21 mouse cellular contexts compared by ENCODE assay signal in the genomic region with DNA sequence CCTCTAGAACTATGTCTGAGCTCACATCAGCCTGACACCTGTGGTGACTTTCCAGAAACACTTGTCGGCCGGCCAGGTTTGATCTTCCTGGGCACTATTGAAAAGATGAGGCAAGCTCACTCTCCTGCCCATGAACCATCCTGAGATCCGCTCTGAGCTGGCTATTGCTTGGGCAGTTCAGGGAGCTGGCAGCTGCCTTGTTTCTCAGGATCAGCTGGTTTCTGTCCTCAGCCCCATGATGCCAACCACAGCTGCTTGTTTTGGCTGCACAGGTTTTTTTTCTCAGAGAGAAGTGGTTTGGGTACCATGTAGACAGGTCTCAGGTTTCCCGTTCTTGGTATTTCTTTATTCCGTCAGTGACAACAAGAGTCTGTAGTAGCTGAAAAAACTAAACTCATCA. TPM values are rescaled to one million over a fixed set of nuclear protein-coding genes. Genes with fewer than 3 reads are reported as not detected.
DNase-seq lines count a peak whose midpoint lies in the region; TF ChIP-seq lines count a peak whose summit lies in the region.
"Had no signal": no experiment of that assay in that cellular context is flagged by ENCODE, and none has a peak within 500 bp of the region (broad histone marks: within the 10 kb centered on the region; RNA-seq: fewer than 3 reads in every experiment).

No protein-coding gene starts in this region.

- no peaks in the 10 kb centered on the region for H3K36me3 ChIP-seq in heart, embryonic 10.5 days
- no peaks in the 10 kb centered on the region for H3K36me3 ChIP-seq in heart, adult 2 months (ENCODE audit: control insufficient read depth, insufficient read depth, low read length)
- H3K36me3 ChIP-seq in myocyte (ENCODE audit: control insufficient read depth, insufficient read depth), result no peaks in the 10 kb centered on the region
- H3K36me3 ChIP-seq: G1E had no signal

- no peak for TF ChIP-seq POLR2A in heart, adult 2 months (IDR thresholded peaks at IDR 0.05; ENCODE audit: insufficient read depth, low read depth, low read length)
- TF ChIP-seq POLR2A in myocyte (IDR thresholded peaks at IDR 0.05; ENCODE audit: insufficient read length, low read depth), result no peak

- no peaks in the 10 kb centered on the region for H3K27me3 ChIP-seq in heart, embryonic 10.5 days (ENCODE audit: insufficient read depth, poor library complexity, severe bottlenecking)
- no peaks in the 10 kb centered on the region for H3K27me3 ChIP-seq in heart, adult 2 months (ENCODE audit: control insufficient read depth, insufficient read depth, low read length)
- peaks cover 4% of the 10 kb centered on the region for H3K27me3 ChIP-seq in myocyte (ENCODE audit: control insufficient read depth, insufficient read depth, insufficient read length)
- H3K27me3 ChIP-seq: CH12.LX, Patski had no signal

- no peaks in the 10 kb centered on the region for H3K79me2 ChIP-seq in heart, adult 2 months (replicated peaks; ENCODE audit: control insufficient read depth, insufficient read depth, low read length)
- no peaks in the 10 kb centered on the region for H3K79me2 ChIP-seq in myocyte (ENCODE audit: control insufficient read depth, insufficient read depth)

- H3ac ChIP-seq in myocyte (ENCODE audit: control insufficient read depth, insufficient read length), result no peak overlapping the region

- H3K4me2 ChIP-seq in myocyte (ENCODE audit: low read depth), result no peak overlapping the region

- no peak overlapping the region for H3K27ac ChIP-seq in heart, embryonic 10.5 days
- H3K27ac ChIP-seq in heart, adult 2 months, result no peak overlapping the region

- H3K4me3 ChIP-seq in heart, embryonic 10.5 days, result no peak overlapping the region
- H3K4me3 ChIP-seq in heart, adult 2 months, result no peak overlapping the region
- H3K4me3 ChIP-seq in myocyte, result no peak overlapping the region

- H3K4me1 ChIP-seq in heart, embryonic 10.5 days, result peaks cover 3% of the 10 kb centered on the region; the same call in 1 of the 2 replicates
- no peaks in the 10 kb centered on the region for H3K4me1 ChIP-seq in heart, adult 2 months (ENCODE audit: control insufficient read depth, insufficient read depth, low read length)

- TF ChIP-seq CTCF in heart, adult 2 months (IDR thresholded peaks at IDR 0.05), result no peak

- no peak for TF ChIP-seq EP300 in heart, adult 2 months (IDR thresholded peaks at IDR 0.05; ENCODE audit: insufficient read depth, low read depth, low read length)

- no peak overlapping the region for H3K9ac ChIP-seq in heart, adult 2 months (ENCODE audit: low read depth, low read length)

- intact Hi-C loops in heart, adult 2 months (cut with DNase I), result no loop called here

- peak; percentile 10 for DNase-seq in cerebellum, postnatal 10 days
- DNase-seq in cerebellum, adult 9-11 months, result no peak
- DNase-seq in heart, embryonic 10.5 days (ENCODE audit: low spot score), result peak; percentile 52
- DNase-seq in heart, adult 2 months, result no peak
- no peak for DNase-seq in B cell, adult 2 months
- DNase-seq: adrenal gland, adult 2 months; adrenal gland, adult 8-10 months; adrenal gland, postnatal 10 days; adrenal gland, postnatal 14 days; adrenal gland, postnatal 25 days; adrenal gland, postnatal 36 days; cerebellum, adult 11 months; cerebellum, adult 11-12 months; cerebellum, adult 18-20 months; cerebellum, adult 2 months had no signal

- WGBS in heart, embryonic 10.5 days, result 76% methylated on average over 5 of the region's 5 CpGs
- WGBS in heart, adult 2 months, result 81% methylated on average over 5 of the region's 5 CpGs

- H3K9me3 ChIP-seq in heart, embryonic 10.5 days, result no peaks in the 10 kb centered on the region
- H3K9me3 ChIP-seq: G1E had no signal

TF ChIP-seq in myocyte, 11 proteins besides CTCF, POLR2A, EP300 and RAD21:
- TF ChIP-seq MYOG (IDR thresholded peaks at IDR 0.05; ENCODE audit: control insufficient read depth in 1 of 3, insufficient read depth in 1 of 3, insufficient read length in 2 of 3, low read depth in 2 of 3) (peak in 2 of 3 experiments; percentile 31 to 69), REST (IDR thresholded peaks at IDR 0.05; ENCODE audit: insufficient read depth, insufficient read length) (no peak), SRF (IDR thresholded peaks at IDR 0.05; ENCODE audit: control insufficient read depth, insufficient read length, low read depth) (no peak), TCF3 (IDR thresholded peaks at IDR 0.05; ENCODE audit: insufficient read length, low read depth) (no peak), USF1 (IDR thresholded peaks at IDR 0.05; ENCODE audit: low read depth) (no peak), POLR2AphosphoS2 (IDR thresholded peaks at IDR 0.05; ENCODE audit: insufficient read length, low read depth) (no peak), CEBPB (IDR thresholded peaks at IDR 0.05; ENCODE audit: insufficient read depth, poor library complexity, severe bottlenecking) (no peak), MAX (IDR thresholded peaks at IDR 0.05; ENCODE audit: low read depth) (no peak), MYOD1 (IDR thresholded peaks at IDR 0.05; ENCODE audit: control insufficient read depth in 1 of 3, insufficient read length in 2 of 3, low read depth in 2 of 3) (peak in 2 of 3 experiments; percentile 60 to 66), TCF12 (IDR thresholded peaks at IDR 0.05; ENCODE audit: insufficient read depth, poor library complexity, severe bottlenecking) (no peak), E2F4 (IDR thresholded peaks at IDR 0.05; ENCODE audit: insufficient read depth) (no peak)

RNA-seq across cellular contexts. Expression of a gene that starts 19.9 kb away (rescaled TPM):
- 3.7 and 4.1 TPM in 2 replicates for polyA plus RNA-seq in heart, embryonic 10.5 days (2016; fragmentation: Nextera tagmentation; extraction: Ambion mirVana)
- 1 to 10 TPM; 1.0 to 1.1 TPM for total RNA-seq in heart, adult 2 months (2021)
- 4.0 and 4.3 TPM in 2 replicates for polyA plus RNA-seq in heart, adult 2 months (2012; rRNA removed)
- polyA plus RNA-seq in myocyte (2012; fragmentation: generic; extraction: Trizol), result 2.9 TPM
- total RNA-seq: CH12.LX, MEL had no signal
- polyA plus RNA-seq: activated CD4-positive, CD25-positive, alpha-beta regulatory T cell, adult 4 months; G1E had no signal

RNA-seq across cellular contexts. Expression of a gene that starts 44.9 kb away (rescaled TPM):
- 0.08 TPM in 1 of 2 replicates, not detected in the other for polyA plus RNA-seq in heart, embryonic 10.5 days (2016; fragmentation: Nextera tagmentation; extraction: Ambion mirVana)
- 1 to 10 TPM in 1 of 2 experiments, under 1 TPM in 1; 0.70 to 1.1 TPM for total RNA-seq in heart, adult 2 months (2021)
- 0.76 and 2.3 TPM in 2 replicates for polyA plus RNA-seq in heart, adult 2 months (2012; rRNA removed)
- polyA plus RNA-seq in myocyte (2012; fragmentation: generic; extraction: Trizol), result 1.4 TPM
- total RNA-seq: adrenal gland, postnatal 36 days; MEL had no signal
- polyA plus RNA-seq: G1E, Patski had no signal

Comparison
In these comparisons a context has a peak if more than half of its experiments do, and no peak if none do; other contexts are left out.
1. DNase-seq: peak in cerebellum, postnatal 10 days (2 of 2) and heart, embryonic 10.5 days (single experiment); none in cerebellum, adult 9-11 months (single experiment), heart, adult 2 months (0 of 2) and B cell, adult 2 months (0 of 2).